In genomic region chr3:154793571-154793970, GRCm38 (mm10) we compare ENCODE assay signal across 23 mouse cellular contexts.
"Had no signal": no experiment of that assay in that cellular context is flagged by ENCODE, and none has a peak within 500 bp of the region (broad histone marks: within the 10 kb centered on the region; RNA-seq: fewer than 3 reads in every experiment).

No protein-coding gene starts in this region.

- H3K4me3 ChIP-seq: left cerebral cortex, adult 2 months; limb, embryonic 10.5 days; limb, embryonic 13.5 days; liver, embryonic 12.5 days; liver, embryonic 15.5 days; lung, embryonic 15.5 days; megakaryocyte, embryonic 14.5 days; midbrain, embryonic 10.5 days; midbrain, embryonic 13.5 days; myocyte; neural tube, embryonic 13.5 days; stomach, embryonic 15.5 days had no signal

- DNase-seq: kidney, postnatal 10 days; kidney, postnatal 36 days; layer of hippocampus, postnatal 36 days; liver; lung, adult 18-20 months; lung, postnatal 10 days; lung, postnatal 36 days; retina, postnatal 1 day; right cerebral cortex, postnatal 25 days; spleen, adult 18-20 months; thymus, postnatal 25 days had no signal

- H3K27ac ChIP-seq: left cerebral cortex, adult 2 months; limb, embryonic 10.5 days; limb, embryonic 13.5 days; liver, embryonic 12.5 days; liver, embryonic 15.5 days; lung, embryonic 15.5 days; midbrain, embryonic 10.5 days; midbrain, embryonic 13.5 days; neural tube, embryonic 13.5 days; stomach, embryonic 15.5 days had no signal
